Mouse (Mus musculus): ENCODE measurements around the gene Cib4.
A peak's percentile ranks its signal among the peaks of the same experiment; 100 is the strongest.

Cib4 gene

GRCm38 (mm10) chr5:30574367-30574766, 28.7 kb upstream of the Cib4 start:
- ATAC-seq (ENCODE audit: insufficient number of reproducible peaks, low FRiP score, low TSS enrichment), result no peak

GRCm38 (mm10) chr5:30571820-30572219, 26.2 kb upstream of the Cib4 start:
- ATAC-seq (ENCODE audit: insufficient number of reproducible peaks, low FRiP score, low TSS enrichment), result no peak

- ATAC-seq (ENCODE audit: insufficient number of reproducible peaks, low FRiP score, low TSS enrichment), result no peak
These were observed 22.8 kb upstream of the Cib4 start for GRCm38 (mm10) chr5:30568479-30568878.

- no peak for ATAC-seq (ENCODE audit: insufficient number of reproducible peaks, low FRiP score, low TSS enrichment)
These were observed 14.4 kb upstream of the Cib4 start for GRCm38 (mm10) chr5:30559986-30560493.

- no peak for ATAC-seq (ENCODE audit: insufficient number of reproducible peaks, low FRiP score, low TSS enrichment)
These were observed 13.8 kb upstream of the Cib4 start for GRCm38 (mm10) chr5:30559421-30559820.

- no peak for ATAC-seq (ENCODE audit: insufficient number of reproducible peaks, low FRiP score, low TSS enrichment)
These were observed 10.6 kb upstream of the Cib4 start for GRCm38 (mm10) chr5:30556284-30556683.

GRCm38 (mm10) chr5:30554981-30555380, 9.3 kb upstream of the Cib4 start:
- ATAC-seq (ENCODE audit: insufficient number of reproducible peaks, low FRiP score, low TSS enrichment), result no peak

GRCm38 (mm10) chr5:30553936-30554335, 8.3 kb upstream of the Cib4 start:
- no peak for ATAC-seq (ENCODE audit: insufficient number of reproducible peaks, low FRiP score, low TSS enrichment)

GRCm38 (mm10) chr5:30552006-30552405, 6.4 kb upstream of the Cib4 start:
- ATAC-seq (ENCODE audit: insufficient number of reproducible peaks, low FRiP score, low TSS enrichment), result no peak

DNA sequence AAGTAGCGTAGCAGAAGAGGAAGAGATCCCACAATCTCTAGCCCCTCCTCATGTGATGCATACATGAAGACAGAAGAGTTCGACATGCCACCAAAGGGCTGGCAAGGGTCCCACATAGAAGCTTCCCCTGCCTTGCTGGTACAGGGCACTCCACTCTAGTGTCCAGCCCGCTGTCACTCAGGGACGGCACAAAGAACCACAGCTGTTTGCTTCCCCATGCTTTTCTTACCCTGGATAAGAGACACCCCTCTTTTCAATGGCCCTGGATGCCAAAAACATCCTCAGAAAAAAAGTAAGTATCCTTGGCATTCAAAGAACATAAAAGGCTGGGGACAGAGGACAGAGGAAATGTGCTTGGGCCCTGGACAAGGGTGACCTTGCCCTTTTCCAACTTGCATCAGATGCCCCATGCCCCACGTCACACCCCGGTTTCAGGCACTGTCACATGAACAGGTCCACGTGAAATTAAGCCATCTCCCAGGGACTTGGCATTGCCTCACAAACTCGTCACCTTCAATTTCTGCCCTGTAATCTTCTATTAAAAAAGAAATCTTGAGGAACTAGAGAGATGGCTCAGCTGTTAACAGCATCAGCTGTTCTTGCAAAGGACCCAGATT, 5.5 kb upstream of the Cib4 start:
- ATAC-seq (ENCODE audit: insufficient number of reproducible peaks, low FRiP score, low TSS enrichment), result no peak

- ATAC-seq (ENCODE audit: insufficient number of reproducible peaks, low FRiP score, low TSS enrichment), result peak; percentile 90
These were observed 4.8 kb upstream of the Cib4 start for GRCm38 (mm10) chr5:30550334-30551021.

DNA sequence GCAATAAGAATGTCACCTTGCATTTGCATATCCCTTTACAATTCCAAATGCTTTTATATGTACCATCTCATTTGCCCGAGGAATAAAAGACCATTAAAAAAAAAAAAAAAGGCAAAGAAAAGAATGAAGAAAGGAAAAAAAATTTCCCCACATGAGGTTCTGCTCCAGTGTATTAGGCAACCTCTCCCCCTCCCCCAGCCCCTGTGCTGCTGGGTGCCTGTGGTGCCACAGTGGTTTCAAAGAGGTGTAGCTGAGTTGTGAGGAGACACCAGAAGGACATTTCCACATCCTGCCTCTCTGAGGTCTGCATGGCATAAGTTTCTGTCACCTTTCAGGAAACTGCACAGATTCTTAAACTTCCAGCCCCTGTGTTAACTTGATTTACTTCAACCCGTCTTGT, 3.0 kb upstream of the Cib4 start:
- ATAC-seq (ENCODE audit: insufficient number of reproducible peaks, low FRiP score, low TSS enrichment), result no peak

GRCm38 (mm10) chr5:30536051-30536570, 9.5 kb downstream of the Cib4 start:
- no peak for ATAC-seq (ENCODE audit: insufficient number of reproducible peaks, low FRiP score, low TSS enrichment)

GRCm38 (mm10) chr5:30534637-30535036, 11.0 kb downstream of the Cib4 start:
- ATAC-seq (ENCODE audit: insufficient number of reproducible peaks, low FRiP score, low TSS enrichment), result no peak

GRCm38 (mm10) chr5:30528906-30529305, 16.7 kb downstream of the Cib4 start:
- ATAC-seq (ENCODE audit: insufficient number of reproducible peaks, low FRiP score, low TSS enrichment), result no peak

GRCm38 (mm10) chr5:30527129-30527528, 18.5 kb downstream of the Cib4 start:
- ATAC-seq (ENCODE audit: insufficient number of reproducible peaks, low FRiP score, low TSS enrichment), result no peak

- no peak for ATAC-seq (ENCODE audit: insufficient number of reproducible peaks, low FRiP score, low TSS enrichment)
These were observed 19.5 kb downstream of the Cib4 start for GRCm38 (mm10) chr5:30525920-30526836.

DNA sequence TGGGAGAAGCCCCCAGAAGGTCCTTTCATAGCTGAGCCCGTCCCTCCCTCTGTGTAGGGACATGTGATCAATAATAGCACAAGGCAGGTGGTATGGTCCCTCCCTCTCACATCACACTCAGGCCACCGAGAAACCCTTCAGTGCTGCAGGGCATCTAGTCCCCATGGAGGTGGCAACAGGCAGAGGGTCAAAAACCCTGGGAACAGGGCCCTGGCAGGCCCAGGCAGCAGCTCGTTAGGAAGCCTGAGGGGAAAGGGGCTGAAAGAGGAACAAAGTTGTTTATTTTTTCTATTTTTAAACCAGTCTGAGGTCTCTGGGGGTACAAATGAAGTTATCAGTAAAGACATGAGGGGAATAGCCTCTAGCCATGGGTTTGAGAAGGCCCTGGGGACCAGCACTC, 21.4 kb downstream of the Cib4 start:
- ATAC-seq (ENCODE audit: insufficient number of reproducible peaks, low FRiP score, low TSS enrichment), result no peak

DNA sequence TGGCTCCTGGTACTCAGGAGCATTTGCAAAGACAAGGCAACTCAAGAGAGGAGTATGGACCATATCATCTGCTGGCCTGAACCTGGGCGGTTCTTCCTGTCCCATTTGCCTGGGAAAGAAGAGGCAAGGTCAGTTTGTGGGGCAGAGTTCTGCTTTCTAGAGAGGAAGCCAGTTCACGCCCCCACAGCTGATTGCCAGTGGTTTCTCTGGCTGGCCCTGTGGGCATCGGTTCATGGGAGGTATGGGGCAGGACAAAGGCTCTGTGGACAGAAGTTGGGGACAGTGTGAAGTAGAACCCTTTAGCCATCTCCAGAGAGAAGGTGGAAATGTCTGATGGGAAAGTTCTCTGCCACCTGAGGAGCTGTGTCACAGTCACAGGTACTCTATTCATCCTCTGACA, 22.5 kb downstream of the Cib4 start:
- no peak for ATAC-seq (ENCODE audit: insufficient number of reproducible peaks, low FRiP score, low TSS enrichment)

GRCm38 (mm10) chr5:30522406-30522805, 23.2 kb downstream of the Cib4 start:
- no peak for ATAC-seq (ENCODE audit: insufficient number of reproducible peaks, low FRiP score, low TSS enrichment)

DNA sequence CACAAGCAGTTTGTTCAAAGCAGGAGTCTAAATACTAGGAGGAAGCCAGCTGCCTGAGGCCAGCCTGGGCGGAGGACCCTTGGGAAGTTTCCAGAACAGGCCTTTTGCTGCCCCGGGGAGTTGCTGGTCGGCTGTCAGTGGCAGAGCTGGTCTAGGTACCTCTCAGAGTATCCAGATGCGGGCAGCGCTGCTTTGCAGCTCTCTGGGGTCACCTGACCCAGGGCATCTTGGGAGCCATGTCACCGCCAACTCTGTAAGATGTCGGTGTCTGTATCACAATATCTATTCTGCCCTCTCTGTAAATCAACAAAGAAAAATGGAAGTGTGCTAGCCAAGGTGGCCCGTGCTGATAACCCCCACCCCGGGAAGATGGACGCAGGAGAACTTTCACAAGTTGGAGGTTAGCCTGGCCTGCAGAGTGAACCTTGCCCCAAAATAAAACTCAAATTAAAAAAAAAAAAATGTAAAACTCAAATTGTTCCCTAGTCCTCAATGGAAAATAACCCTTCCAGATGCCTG, 25.4 kb downstream of the Cib4 start:
- ATAC-seq (ENCODE audit: insufficient number of reproducible peaks, low FRiP score, low TSS enrichment), result no peak
